Mouse (Mus musculus) hindbrain, embryonic 11.5 days (tissue): Measurements from ENCODE around the gene Ccdc13. TPM values are rescaled to one million over a fixed set of nuclear protein-coding genes. Genes with fewer than 3 reads are reported as not detected.

Experiments used
- ATAC-seq: fragments of 200-750 bp; cut with Nextera tagmentation; 2 replicates; pipeline ENCODE4 v1.8.0; 2017; ENCODE audit warnings: mild to moderate bottlenecking, moderate TSS enrichment, moderate library complexity; ENCODE audit not compliant: low FRiP score
- DNase-seq: peaks from one replicate; pipeline ENCODE4 v3.0.0-alpha.2; 2015; ENCODE audit warnings: low spot score
- H3K27ac ChIP-seq: fragments of 300-500 bp; sonication (generic); 2 replicates; pipeline ENCODE4 v1.5.1; 2014; ENCODE audit warnings: mild to moderate bottlenecking, low read depth, low read length
- H3K27me3 ChIP-seq: fragments of 300-500 bp; sonication (generic); 2 replicates; pipeline ENCODE4 v1.6.1; 2014; ENCODE audit warnings: mild to moderate bottlenecking, low read length, moderate library complexity, mixed read lengths; ENCODE audit not compliant: control insufficient read depth, insufficient read depth
- H3K36me3 ChIP-seq: fragments of 300-500 bp; sonication (generic); 2 replicates; pipeline ENCODE4 v1.6.1; 2014; ENCODE audit warnings: mild to moderate bottlenecking, low read length, moderate library complexity, mixed read lengths; ENCODE audit not compliant: control insufficient read depth, insufficient read depth
- H3K4me1 ChIP-seq: fragments of 300-500 bp; sonication (generic); replicated peaks from 2 replicates; pipeline ENCODE4 v1.6.1; 2014; ENCODE audit warnings: low read length, mixed read lengths; ENCODE audit not compliant: control insufficient read depth, insufficient read depth
- H3K4me2 ChIP-seq: fragments of 300-500 bp; sonication (generic); replicated peaks from 2 replicates; pipeline ENCODE4 v1.6.1; 2014; ENCODE audit warnings: mild to moderate bottlenecking, low read depth, low read length
- H3K4me3 ChIP-seq: fragments of 300-500 bp; sonication (generic); 2 replicates; pipeline ENCODE4 v1.5.1; 2014; ENCODE audit warnings: low read depth, low read length
- H3K9ac ChIP-seq: fragments of 300-500 bp; sonication (generic); 2 replicates; pipeline ENCODE4 v1.6.1; 2014; ENCODE audit warnings: low read depth, low read length
- H3K9me3 ChIP-seq: fragments of 300-500 bp; sonication (generic); 2 replicates; pipeline ENCODE4 v1.6.1; 2016; ENCODE audit warnings: low read length; ENCODE audit not compliant: control insufficient read depth
- whole genome bisulfite sequencing: fragments of 180-500 bp; shearing (Covaris S2); extraction: QIAGEN DNeasy Blood & Tissue Kit; methylation state at CpG from one replicate; pipeline ENCODE4 v1.1.7; 2014; 5-methylcytosine and 5-hydroxymethylcytosine counted together
- polyA plus RNA-seq: library from polyadenylated mRNA; unstranded; fragments of >200 nt; fragmentation: Nextera tagmentation; extraction: Ambion mirVana; gene quantifications from 2 replicates; pipeline ENCODE4 v1.2.1, GENCODE M21; 2014

Ccdc13 gene
- polyA plus RNA-seq, 1 experiment from 2014 or later, result 2.4 TPM

- no peak for ATAC-seq
- DNase-seq, result peak; percentile 50
- H3K4me1 ChIP-seq, result no peaks in the 10 kb centered on the region; the same call in 1 of the 2 replicates
- peak overlapping the region; percentile 26 for H3K4me3 ChIP-seq
- peak overlapping the region; percentile 57 for H3K4me2 ChIP-seq
- H3K9me3 ChIP-seq, result no peaks in the 10 kb centered on the region
- no peaks in the 10 kb centered on the region for H3K36me3 ChIP-seq
- 17% methylated on average over 54 of the region's 54 CpGs for WGBS
- H3K9ac ChIP-seq, result no peak overlapping the region
- peaks cover 33% of the 10 kb centered on the region for H3K27me3 ChIP-seq
- H3K27ac ChIP-seq, result no peak overlapping the region
These were observed 61.1 kb downstream of the Ccdc13 start for GRCm38 (mm10) chr9:121778066-121778624.

GRCm38 (mm10) chr9:121777484-121778065 is 61.7 kb downstream of the Ccdc13 start, which contains the start of gene Klhl40:
Gene Klhl40, plus strand, starts transcription at chr9:121777607.
- peak within 1 kb of the TSS; percentile 57 for H3K4me2 ChIP-seq
- no peaks in the 10 kb centered on the region; the same call in 1 of the 2 replicates for H3K4me1 ChIP-seq
- H3K4me3 ChIP-seq, result peak within 1 kb of the TSS; percentile 26
- ATAC-seq, result no peak; the same call in 1 of the 2 replicates
- no peak within 1 kb of the TSS for H3K9ac ChIP-seq
- 21% methylated on average over 30 of the region's 30 CpGs for WGBS
- H3K9me3 ChIP-seq, result no peaks in the 10 kb centered on the region
- H3K27me3 ChIP-seq, result peaks cover 33% of the 10 kb centered on the region
- H3K27ac ChIP-seq, result no peak within 1 kb of the TSS
- H3K36me3 ChIP-seq, result no peaks in the 10 kb centered on the region
- no peak for DNase-seq

- DNase-seq (no peak), ATAC-seq (no peak)
- no peak overlapping the region for H3K4me3 ChIP-seq
- WGBS, result 87% methylated on average over 7 of the region's 7 CpGs
- H3K9ac ChIP-seq, result no peak overlapping the region
- no peaks in the 10 kb centered on the region for H3K9me3 ChIP-seq
- H3K27me3 ChIP-seq, result peaks cover 33% of the 10 kb centered on the region
- H3K4me2 ChIP-seq, result no peak overlapping the region
- H3K36me3 ChIP-seq, result no peaks in the 10 kb centered on the region
- H3K27ac ChIP-seq, result no peak overlapping the region
- no peaks in the 10 kb centered on the region; the same call in 1 of the 2 replicates for H3K4me1 ChIP-seq
These were observed 62.8 kb downstream of the Ccdc13 start for GRCm38 (mm10) chr9:121776511-121776910.

- H3K27ac ChIP-seq, result no peak overlapping the region
- H3K36me3 ChIP-seq, result no peaks in the 10 kb centered on the region
- H3K27me3 ChIP-seq, result peaks cover 33% of the 10 kb centered on the region
- no peaks in the 10 kb centered on the region for H3K9me3 ChIP-seq
- no peak for ATAC-seq
- DNase-seq, result no peak
- no peaks in the 10 kb centered on the region; the same call in 1 of the 2 replicates for H3K4me1 ChIP-seq
- no peak overlapping the region for H3K9ac ChIP-seq
- no peak overlapping the region for H3K4me2 ChIP-seq
- 83% methylated on average over 10 of the region's 10 CpGs for WGBS
- H3K4me3 ChIP-seq, result no peak overlapping the region
These were observed 63.3 kb downstream of the Ccdc13 start for GRCm38 (mm10) chr9:121775951-121776350.

- Histone ChIP-seq H3K9ac (no peak overlapping the region), H3K36me3 (peaks cover 4% of the 10 kb centered on the region; the same call in 1 of the 2 replicates), H3K4me3 (no peak overlapping the region), H3K27ac (no peak overlapping the region), H3K27me3 (peaks cover 10% of the 10 kb centered on the region), H3K4me2 (no peak overlapping the region), H3K4me1 (no peaks in the 10 kb centered on the region), H3K9me3 (no peaks in the 10 kb centered on the region)
- 80% methylated on average over 5 of the region's 5 CpGs for WGBS
- ATAC-seq (no peak), DNase-seq (no peak)
These were observed 66.8 kb downstream of the Ccdc13 start for GRCm38 (mm10) chr9:121772412-121772811.

- Histone ChIP-seq H3K4me3 (no peak overlapping the region), H3K4me2 (no peak overlapping the region), H3K9ac (no peak overlapping the region), H3K9me3 (no peaks in the 10 kb centered on the region), H3K36me3 (peaks cover 9% of the 10 kb centered on the region), H3K4me1 (peaks cover 10% of the 10 kb centered on the region; the same call in 1 of the 2 replicates), H3K27me3 (no peaks in the 10 kb centered on the region), H3K27ac (no peak overlapping the region)
- WGBS, result 91% methylated on average over 16 of the region's 16 CpGs
- no peak for ATAC-seq
- DNase-seq, result no peak
These were observed 74.0 kb downstream of the Ccdc13 start for GRCm38 (mm10) chr9:121765166-121765855.

- H3K27me3 ChIP-seq, result no peaks in the 10 kb centered on the region
These were observed 75.5 kb downstream of the Ccdc13 start for GRCm38 (mm10) chr9:121763716-121764115.

GRCm38 (mm10) chr9:121762761-121763160 is 76.5 kb downstream of the Ccdc13 start:
- ATAC-seq, result no peak
- H3K4me1 ChIP-seq, result peaks cover 16% of the 10 kb centered on the region
- peaks cover 8% of the 10 kb centered on the region for H3K36me3 ChIP-seq
- no peak overlapping the region for H3K9ac ChIP-seq
- H3K9me3 ChIP-seq, result no peaks in the 10 kb centered on the region
- no peak overlapping the region for H3K4me3 ChIP-seq
- DNase-seq, result no peak
- WGBS, result 91% methylated on average over 25 of the region's 25 CpGs
- no peaks in the 10 kb centered on the region for H3K27me3 ChIP-seq
- no peak overlapping the region for H3K27ac ChIP-seq
- H3K4me2 ChIP-seq, result no peak overlapping the region

More at GRCm38 (mm10) chr9:121763716-121764115, 75.5 kb downstream of the Ccdc13 start:
- H3K9ac ChIP-seq, result no peak overlapping the region
- peaks cover 9% of the 10 kb centered on the region for H3K36me3 ChIP-seq
- no peak overlapping the region for H3K4me3 ChIP-seq
- ATAC-seq, result no peak
- WGBS, result 91% methylated on average over 19 of the region's 19 CpGs
- peaks cover 12% of the 10 kb centered on the region for H3K4me1 ChIP-seq
- no peaks in the 10 kb centered on the region for H3K9me3 ChIP-seq
- no peak overlapping the region for H3K27ac ChIP-seq
- H3K4me2 ChIP-seq, result no peak overlapping the region
- DNase-seq, result no peak
